Mouse (Mus musculus) embryonic fibroblast, embryonic 13.5 days (primary cell): Measurements from ENCODE around the gene Yipf1.

Experiments
- CTCF ChIP-seq: IDR thresholded peaks from 2 replicates; pipeline ENCODE4 v1.5.1; 2011; ENCODE audit warnings: mild to moderate bottlenecking, control low read depth, low read length, moderate library complexity, borderline replicate concordance; ENCODE audit not compliant: insufficient read depth
- POLR2A ChIP-seq: IDR thresholded peaks from 2 replicates; pipeline ENCODE4 v1.6.1; 2011; ENCODE audit warnings: low read depth, mild to moderate bottlenecking, control low read depth, low read length, moderate library complexity

DNA sequence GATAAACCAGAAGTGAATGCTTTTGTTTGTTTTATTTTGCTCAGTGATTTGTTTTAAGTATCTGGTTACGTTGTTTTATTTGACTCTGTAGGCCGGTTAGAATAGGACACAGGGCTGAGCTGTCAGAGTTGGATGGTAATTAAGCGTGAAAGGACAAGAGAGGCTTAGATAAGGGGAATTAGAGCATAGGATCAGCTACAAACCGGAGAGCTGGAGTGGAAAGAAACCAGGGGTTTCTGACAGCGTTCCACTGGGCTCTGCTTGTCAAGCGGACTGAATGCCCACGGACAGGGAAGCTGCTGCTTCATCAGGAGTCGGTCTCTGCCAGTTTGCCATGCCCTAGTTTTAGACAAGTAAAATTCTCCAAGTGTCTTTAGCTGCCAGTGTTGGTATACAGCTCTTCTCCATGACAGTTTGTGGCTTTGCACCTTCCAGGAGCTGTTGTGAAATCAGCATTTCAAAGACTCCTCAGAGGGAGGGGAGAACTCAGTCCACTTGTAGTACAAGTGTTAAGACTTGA lies 35.9 kb upstream of the Yipf1 start:
- TF ChIP-seq CTCF (no peak), POLR2A (no peak)
